Mouse (Mus musculus) gastrocnemius, postnatal 25 days (tissue): Measurements from ENCODE around the gene Id4. TPM values are rescaled to one million over a fixed set of nuclear protein-coding genes. Genes with fewer than 3 reads are reported as not detected.

ENCODE experiments used
- DNase-seq: peaks from one replicate; pipeline ENCODE4 v3.0.0; 2022
- long read RNA-seq, 2 experiments: library from polyadenylated mRNA; stranded (forward); transcript quantifications; one replicate each; pipeline ENCODE4 v2.0.0; 2021
- total RNA-seq, 2 experiments: library from RNA; stranded (reverse); gene quantifications; 1 replicate in 1 of 2; 2 replicates in 1 of 2; pipeline ENCODE4 v1.2.3; 2021

The Id4 gene
- 1 to 10 TPM in 1 of 2 experiments, under 1 TPM in 1; 0.77 to 1.4 TPM for total RNA-seq
- long read RNA-seq, experiment 1, partial matches to known transcripts: 0 of 4 reads
- long read RNA-seq, experiment 1, other reads (novel, unspliced or antisense): 2 of 4 reads
- long read RNA-seq, experiment 2, partial matches to known transcripts: 0 of 6 reads
- long read RNA-seq, experiment 2, other reads (novel, unspliced or antisense): 2 of 6 reads

DNA sequence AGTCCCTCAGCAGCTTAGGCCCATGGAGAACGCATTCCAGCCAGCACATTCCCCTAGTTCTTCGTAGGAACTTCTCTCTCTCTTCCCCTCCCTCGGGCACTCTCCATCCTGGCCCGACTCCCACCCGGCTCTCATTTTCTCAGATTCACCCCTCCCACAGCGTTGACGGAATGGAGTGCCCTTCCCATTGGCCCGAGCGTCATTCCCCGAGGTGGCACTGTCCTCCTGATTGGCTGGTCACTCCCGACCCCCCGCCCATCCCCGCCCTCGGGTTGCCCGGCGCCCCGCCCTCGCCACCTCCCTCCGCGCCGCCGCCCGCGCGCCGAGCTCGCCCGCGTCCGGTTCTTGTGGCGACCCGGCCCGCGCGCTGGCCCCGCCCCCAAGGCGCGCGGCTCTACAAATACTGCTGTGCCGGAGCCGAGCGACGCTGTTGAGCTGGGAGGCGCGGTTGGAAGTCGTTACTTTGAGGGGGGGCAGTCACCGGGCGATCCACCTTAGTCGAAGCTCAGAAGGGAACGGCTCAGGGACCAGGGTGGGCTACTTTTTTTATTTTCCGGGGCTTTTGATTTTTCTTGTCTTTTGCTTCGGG, at the start of gene Id4:
Gene Id4 (plus strand): TSS at position 539 of the 589 bp plus-strand sequence.
- peak; percentile 96 for DNase-seq

DNA sequence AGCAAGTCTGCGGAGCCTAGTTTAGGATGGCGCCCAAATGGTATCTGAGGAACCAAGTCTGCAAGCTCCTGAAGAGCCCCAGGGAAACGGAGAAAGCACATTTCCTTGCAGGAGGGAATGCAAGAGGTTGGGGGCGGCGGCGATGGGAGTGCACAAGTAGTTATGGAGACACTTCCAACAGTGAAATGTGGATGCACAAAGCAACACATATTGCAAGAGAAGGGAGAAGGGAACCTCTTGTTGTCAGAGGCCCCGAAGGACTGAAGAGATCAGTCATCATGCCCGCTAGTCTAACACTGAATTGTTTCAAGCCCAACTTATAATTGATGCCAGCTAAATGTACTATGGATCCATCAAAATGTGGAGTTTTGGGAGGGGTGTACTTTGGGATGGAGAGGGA, 33.9 kb upstream of the Id4 start:
- no peak for DNase-seq

GRCm38 (mm10) chr13:48227712-48228111, 33.3 kb upstream of the Id4 start:
- DNase-seq: peak; percentile 96

DNA sequence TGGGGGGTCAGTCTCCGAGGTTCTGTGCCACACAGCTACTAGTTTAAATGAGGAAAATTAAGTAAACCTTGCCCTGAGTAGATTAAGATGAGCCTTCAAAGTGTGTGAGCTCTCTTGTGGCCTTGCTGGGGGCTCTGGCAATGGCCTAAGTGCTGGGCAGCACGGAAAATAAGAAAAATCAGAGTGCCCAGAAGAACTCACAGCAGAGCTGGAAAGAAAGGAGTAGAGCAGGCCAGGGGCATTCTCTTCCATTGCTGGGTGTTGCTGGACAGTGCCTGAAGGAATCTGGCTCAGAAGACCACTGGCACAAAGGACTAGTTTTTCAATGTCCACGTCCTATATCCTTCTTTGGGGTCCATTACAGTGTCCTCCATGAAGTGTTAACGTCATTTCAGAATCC, 32.9 kb upstream of the Id4 start:
- no peak for DNase-seq

GRCm38 (mm10) chr13:48230996-48231395, 30.0 kb upstream of the Id4 start:
- no peak for DNase-seq

GRCm38 (mm10) chr13:48236436-48236835, 24.6 kb upstream of the Id4 start:
- DNase-seq: no peak

GRCm38 (mm10) chr13:48236865-48237264, 24.2 kb upstream of the Id4 start:
- no peak for DNase-seq

GRCm38 (mm10) chr13:48237516-48237915, 23.5 kb upstream of the Id4 start:
- peak; percentile 16 for DNase-seq

DNA sequence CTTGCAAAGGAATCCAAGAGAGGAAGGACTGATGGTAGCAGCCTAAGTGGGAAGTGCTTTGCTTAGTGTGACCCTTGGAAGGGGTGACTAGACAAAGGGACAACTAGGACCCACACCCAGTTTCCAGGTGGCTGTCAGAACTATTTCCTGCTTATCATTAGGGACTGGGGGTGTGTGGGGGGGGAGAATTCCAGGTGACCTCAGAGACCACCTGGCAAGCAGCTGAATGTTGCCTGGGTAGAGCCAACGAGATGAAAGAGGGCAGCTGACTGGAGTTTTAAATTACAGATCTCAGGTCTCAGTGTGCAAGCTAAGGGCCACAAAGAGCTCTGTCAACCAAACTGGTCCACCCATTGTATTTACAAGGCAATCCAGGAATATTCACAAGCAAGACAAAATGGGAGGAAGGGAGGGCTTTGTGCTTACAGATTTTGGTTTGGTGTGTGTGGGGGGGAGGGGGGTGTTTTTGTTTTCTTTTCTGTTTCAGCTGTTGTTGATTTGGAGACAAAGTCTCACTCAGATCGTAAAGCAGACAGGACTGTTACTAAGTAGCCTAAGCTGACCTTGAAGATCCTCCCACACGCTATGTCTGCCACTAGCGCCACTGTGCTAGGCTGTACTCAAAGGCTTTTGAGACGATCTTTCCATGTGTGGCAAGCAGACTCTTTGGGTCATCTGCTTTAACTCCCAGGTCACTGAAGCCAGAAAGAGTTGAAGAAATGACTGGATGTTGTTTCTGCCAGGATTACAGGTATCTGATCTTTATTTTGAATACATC, 15.6 kb upstream of the Id4 start:
- no peak for DNase-seq

DNA sequence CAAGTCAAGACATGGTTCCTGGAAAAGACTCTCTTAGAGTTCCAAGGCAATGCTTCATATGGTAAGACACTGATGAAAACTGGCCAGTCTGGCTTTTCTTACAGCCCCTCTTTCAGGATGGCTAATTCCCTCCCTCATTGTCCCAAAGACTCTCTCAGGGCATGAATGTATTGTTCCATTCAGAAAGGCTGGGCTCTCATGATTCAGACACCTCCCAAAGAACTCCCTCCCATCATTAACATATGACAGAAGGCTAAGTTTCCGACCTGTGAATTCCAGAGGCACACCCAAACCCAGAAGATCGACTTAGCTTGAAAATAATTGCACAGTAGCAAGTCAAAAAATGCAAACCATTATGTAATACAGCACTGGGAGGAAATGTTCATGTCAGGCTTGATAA, 8.5 kb upstream of the Id4 start:
- DNase-seq: no peak

DNA sequence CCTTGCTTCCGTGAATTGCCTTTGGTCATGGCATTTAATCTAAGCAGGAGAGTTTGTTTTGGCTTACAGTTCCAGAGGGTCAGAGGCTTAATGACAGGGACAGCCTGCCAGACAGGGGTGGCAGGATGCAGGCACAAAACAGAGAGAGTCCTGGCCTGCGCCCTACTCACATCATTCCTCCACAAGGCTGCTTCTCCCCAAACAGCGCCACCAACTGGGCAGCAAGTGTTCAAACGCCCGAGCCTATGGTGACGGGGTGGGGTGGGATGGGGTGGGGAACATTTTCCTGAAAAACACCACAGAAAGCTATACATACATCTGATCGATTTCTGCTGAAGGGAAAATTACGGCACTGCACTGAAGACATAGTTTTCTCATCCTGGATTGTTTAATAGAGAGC, 6.0 kb upstream of the Id4 start:
- DNase-seq: no peak

DNA sequence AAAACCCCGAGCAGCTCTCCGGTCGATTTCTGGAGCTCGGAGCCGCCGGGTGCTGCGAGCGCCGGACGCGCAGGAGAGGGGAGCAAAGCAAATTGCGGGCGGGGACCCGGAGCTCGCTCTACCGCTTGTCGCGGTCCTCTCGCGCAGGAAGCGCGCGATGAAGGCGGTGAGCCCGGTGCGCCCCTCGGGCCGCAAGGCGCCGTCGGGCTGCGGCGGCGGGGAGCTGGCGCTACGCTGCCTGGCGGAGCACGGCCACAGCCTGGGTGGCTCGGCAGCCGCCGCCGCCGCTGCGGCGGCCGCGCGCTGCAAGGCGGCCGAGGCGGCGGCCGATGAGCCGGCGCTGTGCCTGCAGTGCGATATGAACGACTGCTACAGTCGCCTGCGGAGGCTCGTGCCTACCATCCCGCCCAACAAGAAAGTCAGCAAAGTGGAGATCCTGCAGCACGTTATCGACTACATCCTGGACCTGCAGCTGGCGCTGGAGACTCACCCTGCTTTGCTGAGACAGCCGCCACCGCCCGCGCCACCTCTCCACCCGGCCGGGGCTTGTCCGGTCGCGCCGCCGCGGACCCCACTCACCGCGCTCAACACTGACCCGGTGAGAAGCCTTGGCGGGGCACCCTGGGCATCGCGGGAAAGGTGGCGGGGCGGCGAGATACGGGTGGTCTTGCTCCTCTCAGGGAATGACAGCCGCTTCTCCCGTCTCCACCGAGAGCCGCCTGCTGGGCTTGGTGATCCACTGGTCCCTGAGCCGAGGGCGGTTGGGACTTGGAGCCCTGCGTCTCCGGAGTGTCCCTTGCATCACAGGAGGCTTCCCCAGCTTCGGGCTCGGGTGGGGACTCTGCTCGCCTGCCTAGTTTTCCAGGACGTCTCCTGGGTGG, 553 bp downstream of the Id4 start:
- peak; percentile 36 for DNase-seq

GRCm38 (mm10) chr13:48262451-48262969, 1.5 kb downstream of the Id4 start:
- no peak for DNase-seq

- DNase-seq: no peak
Measured at GRCm38 (mm10) chr13:48265029-48265428, 4.0 kb downstream of the Id4 start.

- DNase-seq: peak; percentile 11
Measured at GRCm38 (mm10) chr13:48273451-48274069, 12.5 kb downstream of the Id4 start.

DNA sequence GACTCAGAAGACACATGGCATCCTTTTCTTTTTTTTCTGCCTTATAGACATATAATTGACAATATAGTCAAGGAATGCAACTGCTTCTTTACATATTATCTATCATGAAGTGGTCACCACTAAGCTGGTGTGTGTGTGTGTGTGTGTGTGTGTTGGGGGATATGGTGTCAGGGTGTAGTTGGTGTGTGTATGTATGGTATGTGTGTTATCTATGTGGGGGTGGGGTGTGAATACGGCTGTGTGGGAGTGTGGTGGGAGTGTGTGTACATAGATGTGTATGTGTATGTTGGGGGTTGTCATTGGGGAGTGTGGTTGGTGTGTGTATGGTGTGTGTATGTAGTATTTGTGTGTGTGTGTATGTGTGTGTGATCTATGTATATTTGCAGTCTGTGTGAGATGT, 13.1 kb downstream of the Id4 start:
- no peak for DNase-seq

GRCm38 (mm10) chr13:48276981-48277380, 16.0 kb downstream of the Id4 start:
- no peak for DNase-seq

GRCm38 (mm10) chr13:48284426-48284825, 23.4 kb downstream of the Id4 start:
- DNase-seq: no peak

GRCm38 (mm10) chr13:48284918-48285693, 24.1 kb downstream of the Id4 start:
- no peak for DNase-seq

- no peak for DNase-seq
Measured at GRCm38 (mm10) chr13:48290427-48290826, 29.4 kb downstream of the Id4 start.

DNA sequence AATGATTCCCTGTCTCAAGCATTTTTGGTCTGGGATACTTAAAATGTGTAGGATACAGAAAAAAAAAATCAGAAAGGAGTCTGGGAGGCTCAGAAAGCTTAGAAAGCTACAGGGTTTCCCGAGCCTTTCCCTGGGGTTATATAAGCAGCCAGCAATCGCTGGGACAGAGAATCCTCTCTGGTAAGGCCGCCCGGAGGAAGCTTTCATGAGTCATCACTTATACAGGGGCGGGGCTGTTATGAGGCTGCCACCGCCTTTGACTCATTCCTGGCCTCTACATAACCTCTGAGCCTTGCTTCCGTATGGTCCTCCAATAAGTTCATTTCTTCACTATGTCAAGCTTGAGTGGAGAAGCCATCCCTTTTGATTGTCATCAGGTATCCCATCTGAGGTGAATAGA, 53.5 kb downstream of the Id4 start:
- DNase-seq: peak; percentile 25
